Mouse (Mus musculus): ENCODE results near the gene Igsf3. TPM values are rescaled to one million over a fixed set of nuclear protein-coding genes. Genes with fewer than 3 reads are reported as not detected.

Gene Igsf3
- polyA plus RNA-seq, 1 experiment from 2014 or later, result 19.3 TPM

Other genes starting within 250 kb of the Igsf3 start
- not detected in 2 replicates for gene Cd2, start 89.1 kb upstream of the Igsf3 start, polyA plus RNA-seq (2014; fragmentation: Nextera tagmentation; extraction: Ambion mirVana)
- gene Atp1a1, start 227.6 kb downstream of the Igsf3 start, polyA plus RNA-seq (2014; fragmentation: Nextera tagmentation; extraction: Ambion mirVana), result 121 and 122 TPM in 2 replicates

All from forebrain, embryonic 11.5 days (tissue).